Mouse (Mus musculus) C2C12 (cell line): ENCODE measurements at regions not wholly inside any gene's neighbourhood (a gene's known extent, or its start where the extent isn't known, plus 50 kb on each side); places are given as distances from the start of the nearest gene placed in this dataset.

Experiments
- H3K27me3 ChIP-seq: one replicate; pipeline ENCODE4 v1.6.1; 2011; ENCODE audit not compliant: control insufficient read depth, insufficient read depth, insufficient read length
- H3K36me3 ChIP-seq: one replicate; pipeline ENCODE4 v1.6.1; 2011; ENCODE audit not compliant: control insufficient read depth, insufficient read depth
- H3K4me3 ChIP-seq: one replicate; pipeline ENCODE4 v1.5.1; 2011; ENCODE audit warnings: mild to moderate bottlenecking, control low read depth; ENCODE audit not compliant: poor library complexity, insufficient read depth, severe bottlenecking
- H3K79me2 ChIP-seq: one replicate; pipeline ENCODE4 v1.6.1; 2011; ENCODE audit not compliant: control insufficient read depth, insufficient read depth
- H3K79me3 ChIP-seq: one replicate; pipeline ENCODE4 v1.6.1; 2011; ENCODE audit warnings: low read depth, control low read depth
- H3ac ChIP-seq: one replicate; pipeline ENCODE3; 2011; ENCODE audit warnings: low read depth; ENCODE audit not compliant: control insufficient read depth, insufficient read length
- CEBPB ChIP-seq: IDR thresholded peaks from one replicate; pipeline ENCODE4 v1.6.1; 2011; ENCODE audit warnings: low read depth, mild to moderate bottlenecking, control low read depth, moderate library complexity
- CTCF ChIP-seq: IDR thresholded peaks from one replicate; pipeline ENCODE4 v1.5.1; 2011; ENCODE audit not compliant: control insufficient read depth, insufficient read depth, insufficient read length
- FOSL1 ChIP-seq: IDR thresholded peaks from one replicate; pipeline ENCODE4 v1.8.0; 2011; ENCODE audit warnings: mild to moderate bottlenecking, low read length; ENCODE audit not compliant: poor library complexity, insufficient read depth, severe bottlenecking
- MAX ChIP-seq: IDR thresholded peaks from one replicate; pipeline ENCODE4 v1.6.1; 2011; ENCODE audit warnings: mild to moderate bottlenecking, control low read depth
- MYOD1 ChIP-seq: IDR thresholded peaks from one replicate; pipeline ENCODE4 v1.6.1; 2011; ENCODE audit warnings: low read depth; ENCODE audit not compliant: control insufficient read depth, insufficient read length
- MYOG ChIP-seq: IDR thresholded peaks from one replicate; pipeline ENCODE4 v1.6.1; 2011; ENCODE audit not compliant: control insufficient read depth, insufficient read length; ENCODE audit errors: extremely low read depth
- USF1 ChIP-seq: IDR thresholded peaks from one replicate; pipeline ENCODE4 v1.6.1; 2011; ENCODE audit warnings: low read depth, mild to moderate bottlenecking, control low read depth, moderate library complexity

DNA sequence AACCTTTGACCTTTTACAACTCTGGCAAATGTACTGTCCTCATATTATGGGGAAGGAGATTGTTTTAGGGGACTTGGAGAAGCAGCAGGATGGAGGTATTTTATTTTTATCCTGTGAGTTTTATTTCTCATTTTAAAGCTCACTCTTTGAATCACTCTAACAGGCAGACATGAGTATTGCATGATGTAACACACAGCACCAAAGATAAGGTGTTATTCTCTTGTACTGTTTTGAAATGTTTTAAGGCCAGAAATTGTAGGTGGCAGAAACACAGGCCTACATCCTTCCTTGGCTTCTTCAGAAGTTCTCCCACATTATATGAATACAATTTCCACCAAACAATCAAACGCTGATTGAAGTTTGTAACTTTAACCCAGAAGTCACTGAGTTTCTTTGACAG, 377.9 kb upstream of the Nr2f1 start:
- Histone ChIP-seq H3ac (no peak overlapping the region), H3K4me3 (no peak overlapping the region), H3K79me2 (no peaks in the 10 kb centered on the region), H3K36me3 (no peaks in the 10 kb centered on the region), H3K79me3 (no peaks in the 10 kb centered on the region), H3K27me3 (no peaks in the 10 kb centered on the region)
- no peak for TF ChIP-seq CTCF

DNA sequence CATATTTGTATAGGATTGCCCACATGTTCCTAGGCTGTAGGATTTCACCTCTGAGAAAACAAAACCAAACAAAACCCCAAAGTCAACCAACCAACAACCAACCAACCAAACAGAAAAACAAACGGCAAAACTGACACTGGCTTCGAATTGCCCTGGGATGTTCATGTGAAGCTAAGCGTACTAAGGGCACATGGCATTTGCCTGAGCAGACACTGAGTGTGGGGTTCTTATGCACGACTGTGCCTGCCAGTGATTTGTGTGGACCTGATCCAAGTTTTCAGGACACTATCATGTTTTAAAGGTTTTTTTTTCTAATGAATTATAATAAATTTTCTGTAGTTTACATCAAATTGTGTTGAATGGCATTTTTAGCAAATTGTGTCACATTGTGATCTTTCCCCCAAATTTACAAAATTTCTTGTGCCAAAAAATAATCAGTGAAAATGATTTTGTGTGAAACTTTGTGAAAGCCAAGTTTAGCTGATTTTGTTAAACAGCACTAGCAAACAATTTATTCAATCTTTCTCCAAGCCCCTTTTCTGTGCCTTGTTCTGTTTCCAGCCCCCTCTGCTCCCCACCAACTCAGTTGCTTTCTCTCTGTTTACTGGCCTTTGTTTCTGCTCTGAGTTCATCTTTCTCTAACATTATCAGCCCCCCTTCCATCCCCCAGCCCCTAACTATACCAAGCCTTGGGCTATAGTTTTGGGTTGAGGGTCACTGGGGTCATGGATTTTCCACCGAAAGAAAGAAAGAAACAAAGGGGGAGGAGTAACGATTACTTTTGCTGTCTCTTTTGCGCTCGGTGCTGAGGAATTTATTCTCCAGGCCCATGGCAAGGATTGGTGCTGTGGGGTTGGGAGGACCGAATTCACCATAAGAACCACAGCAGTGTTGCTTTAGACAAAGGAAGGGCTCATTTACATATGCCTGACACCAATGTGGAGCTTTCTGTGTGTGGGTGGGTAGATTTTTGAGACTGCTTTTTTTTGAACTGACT, 377.0 kb upstream of the Nr2f1 start:
- no peak overlapping the region for H3ac ChIP-seq
- H3K79me2 ChIP-seq: no peaks in the 10 kb centered on the region
- no peaks in the 10 kb centered on the region for H3K79me3 ChIP-seq
- no peaks in the 10 kb centered on the region for H3K36me3 ChIP-seq
- no peaks in the 10 kb centered on the region for H3K27me3 ChIP-seq
- TF ChIP-seq MYOD1 (no peak), CTCF (no peak), USF1 (no peak), MAX (no peak), FOSL1 (no peak), MYOG (no peak)
- H3K4me3 ChIP-seq: no peak overlapping the region

DNA sequence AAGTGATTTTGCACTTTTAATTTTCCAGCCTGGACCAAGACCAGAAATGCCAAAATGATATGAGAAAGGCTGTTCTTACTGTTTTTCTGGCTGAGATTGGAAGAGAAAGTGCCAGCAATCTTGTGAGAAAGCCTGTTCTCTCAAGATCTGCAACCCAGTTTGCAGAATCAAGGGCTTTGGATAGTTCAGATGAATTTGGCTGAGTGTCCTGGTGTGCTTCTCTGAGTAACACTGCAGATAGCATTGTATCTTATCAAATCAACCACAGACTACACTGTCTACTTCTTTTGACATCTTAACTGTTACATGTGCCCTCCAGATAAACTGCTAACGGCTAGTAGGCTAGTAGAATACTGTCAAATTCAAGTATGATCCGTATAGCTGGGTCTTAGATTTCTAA, 371.5 kb upstream of the Nr2f1 start:
- no peaks in the 10 kb centered on the region for H3K27me3 ChIP-seq
- no peaks in the 10 kb centered on the region for H3K36me3 ChIP-seq
- no peak overlapping the region for H3ac ChIP-seq
- H3K79me3 ChIP-seq: no peaks in the 10 kb centered on the region
- no peaks in the 10 kb centered on the region for H3K79me2 ChIP-seq
- no peak for TF ChIP-seq MYOG
- TF ChIP-seq MYOD1: no peak
- no peak for TF ChIP-seq FOSL1
- no peak for TF ChIP-seq MAX
- TF ChIP-seq CEBPB: no peak
- TF ChIP-seq CTCF: no peak
- TF ChIP-seq USF1: no peak
- H3K4me3 ChIP-seq: no peak overlapping the region

DNA sequence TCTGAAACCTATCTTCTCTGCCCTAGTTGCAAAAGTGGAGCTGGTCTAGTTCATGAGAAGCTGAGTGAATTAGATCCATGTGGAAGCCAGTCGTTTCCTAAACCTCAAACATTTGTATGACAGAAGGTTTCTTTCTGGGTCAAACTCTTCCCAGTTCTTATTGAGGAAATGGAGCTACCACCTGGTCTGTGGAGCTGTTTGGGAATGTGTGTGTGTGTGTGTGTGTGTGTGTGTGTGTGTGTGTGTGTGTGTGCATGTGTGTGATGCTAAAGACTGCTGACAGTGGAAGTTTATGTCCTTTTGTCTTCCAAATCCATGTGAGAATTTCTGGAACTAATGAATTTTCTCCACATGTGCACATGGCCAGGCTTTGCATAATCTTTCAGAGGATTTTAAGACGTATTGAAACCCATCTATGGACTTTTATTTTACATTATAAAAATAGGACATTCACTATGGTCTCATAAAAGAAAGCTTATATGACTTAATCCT, 324.9 kb upstream of the Nr2f1 start:
- no peak overlapping the region for H3K4me3 ChIP-seq
- H3ac ChIP-seq: no peak overlapping the region
- H3K27me3 ChIP-seq: no peaks in the 10 kb centered on the region
- TF ChIP-seq FOSL1 (no peak), MYOD1 (no peak), CTCF (no peak), USF1 (no peak), CEBPB (no peak), MAX (no peak), MYOG (no peak)
- no peaks in the 10 kb centered on the region for H3K79me2 ChIP-seq
- H3K79me3 ChIP-seq: no peaks in the 10 kb centered on the region
- H3K36me3 ChIP-seq: no peaks in the 10 kb centered on the region

DNA sequence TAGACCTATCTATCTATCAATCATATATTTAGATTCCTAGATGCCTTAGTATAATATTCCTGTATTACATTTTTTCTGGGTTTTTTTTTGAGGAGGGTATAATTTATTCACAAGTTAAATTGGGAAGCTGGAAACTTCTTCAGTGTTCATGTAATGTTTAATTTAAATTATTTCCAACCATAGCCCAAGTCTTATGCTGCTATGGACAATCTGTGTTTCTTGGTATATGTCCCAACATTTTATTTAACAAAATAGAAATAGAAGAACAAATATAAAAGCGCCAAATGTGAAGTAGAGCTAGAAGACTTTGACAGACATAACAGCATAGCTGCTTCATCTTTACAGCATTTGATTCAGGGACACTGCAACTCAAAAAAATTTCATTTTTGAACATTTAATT, 321.2 kb upstream of the Nr2f1 start:
- no peak overlapping the region for H3K4me3 ChIP-seq
- TF ChIP-seq CEBPB: no peak
- TF ChIP-seq MYOD1: no peak
- TF ChIP-seq USF1: no peak
- TF ChIP-seq MYOG: no peak
- no peak for TF ChIP-seq CTCF
- no peak for TF ChIP-seq FOSL1
- no peak for TF ChIP-seq MAX
- no peaks in the 10 kb centered on the region for H3K79me2 ChIP-seq
- no peaks in the 10 kb centered on the region for H3K36me3 ChIP-seq
- no peak overlapping the region for H3ac ChIP-seq
- H3K79me3 ChIP-seq: no peaks in the 10 kb centered on the region
- no peaks in the 10 kb centered on the region for H3K27me3 ChIP-seq

DNA sequence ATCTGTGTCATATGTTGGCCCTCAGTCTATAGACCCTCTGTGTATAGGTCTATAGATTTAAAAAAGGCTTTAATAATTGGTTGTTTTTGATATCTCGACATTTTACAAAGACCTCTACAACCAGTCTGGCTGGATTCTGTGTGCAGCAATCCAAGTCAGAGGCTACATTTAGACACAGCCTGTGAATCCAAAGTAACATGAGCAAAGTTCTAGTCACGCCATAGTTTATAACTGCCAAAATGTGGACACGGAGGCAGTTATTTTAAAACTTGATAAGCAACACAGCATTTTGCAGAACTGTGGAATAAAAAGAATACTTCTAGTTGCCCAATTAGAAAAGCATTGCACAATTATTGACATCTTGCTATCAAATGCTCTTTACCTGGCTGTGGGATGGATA, 320.6 kb upstream of the Nr2f1 start:
- no peaks in the 10 kb centered on the region for H3K79me3 ChIP-seq
- TF ChIP-seq MYOG (no peak), FOSL1 (no peak), CEBPB (no peak), MAX (no peak), USF1 (no peak), MYOD1 (no peak), CTCF (no peak)
- H3K36me3 ChIP-seq: no peaks in the 10 kb centered on the region
- no peaks in the 10 kb centered on the region for H3K27me3 ChIP-seq
- no peak overlapping the region for H3ac ChIP-seq
- no peak overlapping the region for H3K4me3 ChIP-seq
- H3K79me2 ChIP-seq: no peaks in the 10 kb centered on the region
